Mouse (Mus musculus) embryo, embryonic 9.5 days (tissue): ENCODE results near the gene March10.

Experiments
- DNase-seq: peaks from one replicate; pipeline ENCODE4 v3.0.0-alpha.2; 2017; ENCODE audit errors: extremely low spot score

March10 gene

DNA sequence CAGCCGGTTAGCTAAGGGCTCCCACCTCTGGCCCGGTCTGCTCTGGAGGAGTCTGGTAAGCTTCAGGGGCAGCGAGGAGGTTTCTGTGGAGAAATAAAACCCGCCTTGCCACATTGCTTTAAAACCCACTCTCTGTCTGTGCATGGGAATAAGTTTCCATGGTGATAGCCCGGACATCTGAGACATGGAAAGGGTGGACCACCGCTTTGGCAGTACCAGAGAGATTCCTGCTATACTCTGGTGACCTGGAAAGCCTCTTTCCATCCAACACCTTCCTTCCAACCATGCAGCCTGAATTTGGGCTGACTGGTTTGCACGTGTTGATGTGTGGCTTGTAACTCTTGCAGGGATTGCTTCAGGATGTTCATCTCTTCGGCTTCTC, 142.9 kb downstream of the March10 start:
- no peak for DNase-seq

DNA sequence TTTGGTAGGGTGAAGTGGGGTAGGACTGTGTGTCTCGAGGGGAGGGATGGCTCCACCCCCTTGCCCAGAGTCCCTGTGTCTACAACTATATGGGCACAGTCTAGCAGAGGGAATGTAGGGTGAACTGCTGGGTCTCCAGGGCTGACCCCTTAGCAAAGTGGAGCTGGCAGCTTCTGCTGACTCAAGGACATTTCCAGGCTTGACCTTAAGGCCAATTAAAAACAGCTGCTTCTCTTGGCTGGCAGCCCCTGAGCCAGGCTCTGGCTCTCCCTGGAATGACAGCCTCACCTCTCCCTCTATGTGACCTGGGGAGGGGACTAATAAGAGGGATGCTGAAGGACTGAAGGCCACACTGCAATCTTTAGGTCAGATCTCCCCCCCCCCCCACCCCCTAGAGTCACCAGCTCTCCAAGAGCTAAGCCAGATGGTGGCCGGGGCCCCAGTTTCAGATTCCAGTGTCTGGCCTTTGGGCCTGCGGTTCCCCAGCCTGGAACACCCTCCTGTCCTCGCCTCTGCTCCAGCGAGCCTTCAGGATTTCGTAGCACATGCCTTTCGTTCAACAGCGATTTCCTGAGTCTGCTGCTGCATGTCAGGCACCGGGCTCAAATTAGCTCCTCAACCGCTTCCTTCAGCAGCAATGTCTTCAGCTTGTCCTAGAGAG, 143.4 kb downstream of the March10 start:
- DNase-seq, result peak; percentile 72

DNA sequence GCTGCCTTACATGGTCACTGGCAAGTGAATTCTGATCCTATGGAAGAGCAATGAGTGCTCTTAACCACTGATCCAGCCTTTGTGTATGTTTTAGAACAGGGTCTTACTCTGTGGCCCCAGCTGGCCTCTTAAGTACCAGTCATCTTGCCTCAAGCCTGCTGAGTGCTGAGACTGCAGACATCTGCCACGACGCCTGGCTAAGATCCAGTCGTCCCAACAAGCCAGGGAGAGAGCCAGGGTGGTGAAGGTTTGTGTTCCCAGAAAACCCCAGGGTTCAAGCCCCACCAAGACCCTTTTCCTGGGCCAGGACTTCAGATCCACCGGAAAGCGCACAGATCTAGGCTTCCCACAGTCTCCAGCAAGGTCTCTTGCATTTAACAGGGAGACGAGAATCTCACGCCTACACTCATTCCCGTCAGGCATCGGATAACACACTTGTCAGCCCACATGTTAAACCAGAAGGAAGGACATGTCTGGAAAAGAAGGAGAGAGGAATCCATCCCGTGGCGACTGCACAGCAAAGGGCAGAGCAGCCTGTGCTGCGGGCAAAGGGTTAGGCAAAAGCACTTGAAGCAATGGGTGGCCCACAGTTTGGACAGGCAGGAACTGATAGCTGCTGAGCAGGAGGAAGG, 144.1 kb downstream of the March10 start:
- no peak for DNase-seq

DNA sequence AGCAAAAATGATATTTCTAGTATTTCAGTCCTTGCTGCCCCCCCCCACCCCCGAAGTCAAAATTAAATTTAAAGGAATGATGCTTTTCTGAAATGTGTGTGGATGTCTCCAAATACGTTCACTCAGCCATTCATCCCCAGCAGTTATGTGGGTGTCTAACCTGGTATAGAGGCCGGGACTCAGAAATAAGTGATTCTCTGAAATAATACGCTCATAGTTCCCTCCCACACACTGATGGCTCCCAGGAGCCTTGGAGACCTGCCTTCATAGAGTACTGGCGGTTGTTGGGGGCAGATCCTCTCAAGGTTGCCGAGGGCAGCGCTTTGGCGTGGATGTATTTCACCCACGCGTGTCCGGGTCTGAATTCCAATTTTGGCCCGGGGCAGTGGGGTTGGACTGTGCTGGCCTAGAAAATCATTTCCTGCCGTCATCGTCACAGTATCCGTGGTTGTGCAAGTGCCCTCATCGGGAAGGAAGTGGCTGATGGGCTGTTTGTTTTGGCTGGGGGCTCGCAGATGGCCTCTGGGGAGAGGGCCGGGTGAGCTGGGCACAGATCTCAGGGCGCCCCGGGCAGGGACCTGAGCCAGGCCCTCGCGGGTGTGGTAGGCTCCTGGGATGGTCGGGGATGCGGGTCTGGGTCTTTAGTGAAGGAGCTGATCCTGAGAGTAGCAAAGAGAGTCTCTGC, 145.1 kb downstream of the March10 start:
- no peak for DNase-seq
